Mouse (Mus musculus): ENCODE measurements at regions not wholly inside any gene's neighbourhood (a gene's known extent, or its start where the extent isn't known, plus 50 kb on each side); places are given as distances from the start of the nearest gene placed in this dataset.
A peak's percentile ranks its signal among the peaks of the same experiment; 100 is the strongest.

DNA sequence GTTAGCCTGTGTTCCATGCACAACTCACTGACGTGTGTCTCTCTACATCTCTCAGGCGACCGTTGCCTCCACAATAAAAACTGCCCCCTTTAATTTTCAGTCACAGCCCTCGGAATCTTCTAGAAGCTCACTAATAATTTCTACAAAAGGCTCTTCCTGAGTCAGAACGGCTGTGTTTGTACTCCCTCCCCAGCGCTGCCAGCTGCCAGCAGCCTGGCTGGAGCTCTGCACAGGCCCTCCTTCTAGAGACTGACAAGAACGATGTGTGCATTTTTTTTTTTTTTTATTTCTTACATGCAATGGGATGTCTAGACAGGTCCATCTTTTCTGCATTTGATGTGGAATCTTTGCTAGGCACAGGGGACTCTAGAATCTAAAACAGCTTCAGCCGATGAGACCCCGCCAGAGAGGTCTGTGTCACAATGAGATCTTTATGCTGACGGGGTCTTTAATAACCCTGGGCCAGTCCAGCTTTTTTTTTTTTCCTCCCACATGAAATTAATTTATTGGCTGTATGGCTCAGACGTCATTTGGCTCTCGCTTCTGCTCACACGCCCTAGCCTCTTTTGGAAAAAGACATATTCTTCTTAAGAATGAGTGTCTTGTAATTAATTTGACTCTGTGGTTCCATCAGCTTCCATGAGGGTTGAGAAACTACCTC lies 185.8 kb upstream of the Zfp507 start:
- Histone ChIP-seq H3K27ac (no peak overlapping the region), H3K36me3 (no peaks in the 10 kb centered on the region), H3K27me3 (ENCODE audit: insufficient read depth, poor library complexity, severe bottlenecking) (no peaks in the 10 kb centered on the region), H3K9me3 (no peaks in the 10 kb centered on the region), H3K4me3 (no peak overlapping the region), H3K4me1 (replicated peaks) (0 out of 2 replicates have a peak, but pooled peaks cover under 1% of the 10 kb centered on the region)
- 87% methylated on average over 13 of the region's 13 CpGs for WGBS
- DNase-seq (ENCODE audit: low spot score), result no peak

DNA sequence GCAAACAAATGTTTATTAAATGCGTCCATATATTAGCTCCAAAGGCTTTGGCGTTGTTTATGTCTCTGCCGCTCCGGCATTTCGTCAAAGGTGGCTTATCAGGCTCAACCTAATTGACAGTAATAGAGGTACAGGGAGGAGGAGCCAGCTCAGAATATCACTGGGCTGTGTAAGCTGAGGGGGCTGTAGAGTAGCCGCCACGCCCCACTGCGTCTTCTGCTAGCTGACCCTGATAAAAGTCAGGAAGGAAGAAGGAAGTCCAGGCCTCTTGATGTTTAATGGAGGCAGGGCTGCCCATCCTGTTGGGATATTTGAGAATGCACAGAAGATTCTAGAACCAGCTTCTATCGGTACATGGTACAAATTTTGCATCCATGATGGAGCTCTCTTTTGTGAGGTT lies 175.2 kb upstream of the Zfp507 start:
- DNase-seq (ENCODE audit: low spot score), result no peak
- H3K27me3 ChIP-seq (ENCODE audit: insufficient read depth, poor library complexity, severe bottlenecking), result no peaks in the 10 kb centered on the region
- H3K4me3 ChIP-seq, result no peak overlapping the region
- no peak overlapping the region for H3K27ac ChIP-seq
- 95% methylated on average over 9 of the region's 9 CpGs for WGBS
- no peaks in the 10 kb centered on the region for H3K4me1 ChIP-seq (replicated peaks)
- H3K9me3 ChIP-seq, result no peaks in the 10 kb centered on the region
- no peaks in the 10 kb centered on the region for H3K36me3 ChIP-seq

DNA sequence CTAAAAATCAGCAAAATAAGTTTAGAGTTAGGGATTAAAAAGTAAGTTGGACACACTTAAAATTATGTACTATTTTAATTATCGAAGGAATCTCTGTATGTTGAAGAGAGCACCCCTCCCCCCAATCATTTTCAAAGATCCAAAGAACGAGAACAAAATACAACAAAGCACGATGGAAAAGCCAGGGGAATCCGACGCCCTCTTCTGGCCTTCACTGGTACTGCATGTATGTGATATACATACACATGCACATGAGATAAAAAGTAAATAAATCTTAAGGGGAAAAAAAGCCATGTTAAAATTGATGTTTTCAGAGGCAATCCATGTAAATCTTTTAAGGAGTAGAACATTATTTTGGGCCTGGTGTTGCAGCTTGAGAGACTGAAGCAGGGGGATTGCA lies 155.9 kb upstream of the Zfp507 start:
- Histone ChIP-seq H3K36me3 (no peaks in the 10 kb centered on the region), H3K4me1 (replicated peaks) (peaks cover 12% of the 10 kb centered on the region; the same call in 1 of the 2 replicates), H3K27ac (no peak overlapping the region), H3K9me3 (peaks cover 7% of the 10 kb centered on the region; the same call in 1 of the 2 replicates), H3K4me3 (no peak overlapping the region), H3K27me3 (ENCODE audit: insufficient read depth, poor library complexity, severe bottlenecking) (no peaks in the 10 kb centered on the region)
- no peak for DNase-seq (ENCODE audit: low spot score)
- WGBS, result 24% methylated on average over 5 of the region's 5 CpGs

DNA sequence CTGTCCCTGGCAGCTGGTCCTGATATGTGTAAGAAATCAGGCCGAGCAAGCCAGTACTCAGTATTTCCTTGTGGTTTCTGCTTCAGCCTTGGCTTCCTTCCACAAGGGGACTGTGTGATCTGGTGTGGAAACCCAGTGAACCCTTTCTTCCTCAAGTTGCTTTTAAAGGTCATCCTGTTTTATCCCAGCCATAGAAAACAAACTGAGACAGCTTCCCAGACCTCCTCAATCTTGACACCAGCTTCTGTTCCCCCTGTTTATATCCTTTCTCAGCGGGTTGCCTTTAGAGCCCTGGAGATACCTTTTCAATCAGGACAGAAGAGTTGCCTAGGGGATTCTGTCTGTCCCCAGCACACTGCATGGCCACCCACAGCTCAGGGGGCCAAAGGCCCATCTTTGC lies 155.2 kb upstream of the Zfp507 start:
- Histone ChIP-seq H3K27me3 (ENCODE audit: insufficient read depth, poor library complexity, severe bottlenecking) (no peaks in the 10 kb centered on the region), H3K27ac (no peak overlapping the region), H3K36me3 (no peaks in the 10 kb centered on the region), H3K4me1 (replicated peaks) (peaks cover 12% of the 10 kb centered on the region; the same call in 1 of the 2 replicates), H3K9me3 (peaks cover 10% of the 10 kb centered on the region; the same call in 1 of the 2 replicates), H3K4me3 (no peak overlapping the region)
- DNase-seq (ENCODE audit: low spot score), result peak; percentile 24
- 8% methylated on average over 2 of the region's 2 CpGs for WGBS

DNA sequence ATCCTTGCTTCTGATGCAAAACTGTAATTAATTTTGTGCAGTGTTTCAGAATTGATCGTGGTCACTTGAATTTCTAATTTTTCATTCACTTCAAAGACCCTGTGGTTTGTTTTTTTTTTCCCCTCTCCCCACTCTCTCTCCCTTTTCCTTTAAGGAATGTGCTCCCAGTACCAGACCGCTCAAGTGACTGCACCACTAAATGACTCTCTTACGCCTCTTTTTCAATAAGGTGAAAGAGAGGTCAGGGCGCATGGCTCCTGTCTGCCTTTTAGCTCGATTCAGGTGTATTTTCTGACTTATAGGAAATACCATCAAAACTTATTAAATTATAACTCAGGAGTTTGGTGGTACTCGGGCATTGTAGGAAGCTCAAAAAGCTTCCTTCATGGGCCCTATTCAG lies 146.0 kb upstream of the Zfp507 start:
- Histone ChIP-seq H3K4me3 (peak overlapping the region; percentile 39), H3K27ac (0 out of 2 replicates have a peak overlapping the region, but pooled peaks have one; percentile 64), H3K36me3 (no peaks in the 10 kb centered on the region), H3K9me3 (peaks cover 3% of the 10 kb centered on the region; the same call in 1 of the 2 replicates), H3K4me1 (replicated peaks) (peaks cover 12% of the 10 kb centered on the region), H3K27me3 (ENCODE audit: insufficient read depth, poor library complexity, severe bottlenecking) (0 out of 2 replicates have a peak, but pooled peaks cover 4% of the 10 kb centered on the region)
- 19% methylated on average over 6 of the region's 6 CpGs for WGBS
- DNase-seq (ENCODE audit: low spot score), result no peak

DNA sequence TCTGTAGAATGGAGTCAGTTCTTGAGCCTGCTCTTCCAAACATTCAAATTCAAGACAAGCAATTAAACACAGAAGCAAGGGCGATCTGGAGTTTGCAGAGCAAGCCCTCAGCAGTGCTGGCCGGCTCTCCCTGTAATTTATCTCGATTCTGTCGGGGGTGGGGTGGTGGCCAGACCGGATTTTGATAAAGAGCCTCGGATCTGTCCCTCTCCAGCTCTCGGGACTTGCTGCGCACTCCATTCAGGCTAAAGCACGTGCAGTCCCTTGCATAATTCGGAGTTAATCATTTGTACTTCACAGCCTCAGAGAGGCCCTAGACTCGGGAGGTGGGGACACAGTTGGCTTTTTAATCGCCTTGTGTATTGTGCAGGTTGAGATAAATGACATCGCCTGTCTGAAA lies 145.6 kb upstream of the Zfp507 start:
- peak; percentile 36 for DNase-seq (ENCODE audit: low spot score)
- H3K27ac ChIP-seq, result 0 out of 2 replicates have a peak overlapping the region, but pooled peaks have one; percentile 64
- H3K27me3 ChIP-seq (ENCODE audit: insufficient read depth, poor library complexity, severe bottlenecking), result 0 out of 2 replicates have a peak, but pooled peaks cover 4% of the 10 kb centered on the region
- peaks cover 12% of the 10 kb centered on the region for H3K4me1 ChIP-seq (replicated peaks)
- H3K9me3 ChIP-seq, result no peaks in the 10 kb centered on the region
- H3K36me3 ChIP-seq, result no peaks in the 10 kb centered on the region
- 4% methylated on average over 13 of the region's 13 CpGs for WGBS
- peak overlapping the region; percentile 39 for H3K4me3 ChIP-seq

DNA sequence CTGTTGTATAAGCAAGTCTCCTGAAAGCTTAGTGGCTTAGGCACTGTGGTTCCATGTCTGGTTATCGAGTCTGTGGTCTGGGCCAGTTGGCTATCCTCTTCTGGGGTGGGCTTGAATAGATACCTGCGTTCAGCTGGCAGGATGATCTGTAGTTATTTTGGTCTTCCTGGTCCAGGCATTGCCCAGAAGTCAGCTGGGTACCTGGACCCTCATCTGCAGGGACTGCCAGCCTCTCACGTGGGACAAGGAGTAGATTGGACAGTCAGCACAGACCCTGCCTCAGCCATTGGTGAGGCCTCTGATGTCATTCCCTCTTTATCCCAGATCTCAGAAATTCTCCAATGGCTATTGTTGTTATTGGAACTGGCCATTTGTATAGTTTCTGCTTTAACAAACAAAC lies 138.3 kb upstream of the Zfp507 start:
- no peak overlapping the region for H3K27ac ChIP-seq
- H3K36me3 ChIP-seq, result no peaks in the 10 kb centered on the region
- H3K27me3 ChIP-seq (ENCODE audit: insufficient read depth, poor library complexity, severe bottlenecking), result no peaks in the 10 kb centered on the region
- H3K4me1 ChIP-seq (replicated peaks), result 0 out of 2 replicates have a peak, but pooled peaks cover 3% of the 10 kb centered on the region
- WGBS, result 91% methylated on average over 3 of the region's 3 CpGs
- no peak overlapping the region for H3K4me3 ChIP-seq
- no peaks in the 10 kb centered on the region for H3K9me3 ChIP-seq
- DNase-seq (ENCODE audit: low spot score), result no peak

DNA sequence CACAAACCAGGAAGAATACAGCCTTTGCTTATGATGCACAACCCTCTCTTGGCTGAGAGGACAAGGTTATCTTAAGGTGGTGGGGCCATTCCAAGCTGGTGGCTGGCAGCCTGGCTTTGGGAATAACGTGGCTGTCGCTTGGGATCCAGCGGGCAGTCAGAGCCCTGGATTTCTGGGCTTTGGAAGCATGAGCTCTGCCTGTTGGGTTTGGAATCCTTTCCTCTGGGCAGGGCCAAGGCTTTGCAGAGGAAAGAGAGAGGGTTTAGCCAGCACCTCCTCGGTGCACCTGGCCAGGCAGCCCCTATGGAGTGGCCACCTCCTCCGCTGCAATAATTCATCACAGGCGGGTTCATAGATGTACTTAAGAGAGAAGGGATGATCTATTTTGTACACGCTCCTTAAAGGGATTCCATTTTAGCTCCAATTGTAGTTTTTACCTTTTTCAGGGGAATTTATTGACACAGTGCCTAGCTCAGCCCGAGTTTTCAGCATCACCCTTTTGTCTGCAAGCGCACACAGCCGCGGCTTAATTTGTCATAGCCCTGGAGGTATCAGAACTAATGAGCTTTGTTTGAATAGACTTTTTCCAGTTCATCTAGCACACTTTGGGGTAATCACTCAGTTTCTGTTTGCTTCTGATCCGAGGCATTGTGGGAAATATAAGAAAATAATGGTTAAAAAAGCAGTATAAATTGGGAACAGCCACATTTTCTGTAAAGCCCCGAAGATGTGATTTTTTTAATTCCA lies 135.5 kb upstream of the Zfp507 start:
- no peak overlapping the region for H3K27ac ChIP-seq
- 0 out of 2 replicates have a peak, but pooled peaks cover 3% of the 10 kb centered on the region for H3K4me1 ChIP-seq (replicated peaks)
- WGBS, result 63% methylated on average over 13 of the region's 13 CpGs
- H3K27me3 ChIP-seq (ENCODE audit: insufficient read depth, poor library complexity, severe bottlenecking), result no peaks in the 10 kb centered on the region
- DNase-seq (ENCODE audit: low spot score), result no peak
- no peaks in the 10 kb centered on the region for H3K36me3 ChIP-seq
- no peaks in the 10 kb centered on the region for H3K9me3 ChIP-seq
- no peak overlapping the region for H3K4me3 ChIP-seq

DNA sequence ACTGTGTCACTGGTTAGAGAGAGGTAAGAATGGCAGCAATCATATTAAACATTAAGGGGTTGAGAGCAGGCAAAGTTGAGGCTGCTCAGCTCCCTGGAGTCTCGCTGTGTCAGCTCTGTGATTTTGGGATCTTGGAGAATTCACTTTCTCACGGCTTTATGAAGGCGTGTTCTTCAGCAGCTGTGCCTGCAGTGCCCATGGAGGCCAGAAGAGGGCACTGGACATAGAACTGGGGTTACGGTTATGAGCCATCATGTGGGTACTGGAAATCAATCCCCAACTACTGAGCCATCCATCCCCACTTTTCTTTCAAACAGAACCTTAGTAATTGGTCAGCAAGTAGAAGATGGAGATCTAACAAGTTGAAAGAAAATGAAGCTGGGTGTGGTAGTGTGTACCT lies 123.9 kb upstream of the Zfp507 start:
- Histone ChIP-seq H3K27ac (no peak overlapping the region), H3K27me3 (ENCODE audit: insufficient read depth, poor library complexity, severe bottlenecking) (peaks cover 20% of the 10 kb centered on the region), H3K9me3 (peaks cover 7% of the 10 kb centered on the region), H3K36me3 (no peaks in the 10 kb centered on the region), H3K4me3 (no peak overlapping the region), H3K4me1 (replicated peaks) (peaks cover 10% of the 10 kb centered on the region)
- 92% methylated on average over 4 of the region's 4 CpGs for WGBS
- DNase-seq (ENCODE audit: low spot score), result no peak

DNA sequence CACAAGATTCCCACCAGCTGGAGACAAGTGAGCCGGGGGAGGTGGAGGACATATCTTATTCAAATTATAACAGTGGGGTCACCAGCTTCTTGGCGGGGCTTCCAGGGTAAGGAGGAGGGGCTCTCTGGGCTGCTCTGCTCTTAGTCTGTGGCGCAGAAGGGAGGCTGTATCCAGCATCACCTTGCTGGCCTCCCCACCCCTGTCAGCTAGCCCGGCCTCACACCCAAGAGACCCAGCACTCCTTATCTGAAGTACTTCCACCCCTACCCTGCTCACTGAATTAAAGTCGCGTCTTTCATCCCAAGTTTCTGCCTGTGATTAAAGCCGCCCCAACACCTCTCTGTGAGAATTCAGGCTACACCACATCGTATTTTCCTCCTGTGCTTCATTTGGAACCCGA lies 119.8 kb upstream of the Zfp507 start:
- Histone ChIP-seq H3K27ac (no peak overlapping the region), H3K4me3 (peak overlapping the region; percentile 26; the same call in 1 of the 2 replicates), H3K27me3 (ENCODE audit: insufficient read depth, poor library complexity, severe bottlenecking) (peaks cover 35% of the 10 kb centered on the region), H3K9me3 (peaks cover 4% of the 10 kb centered on the region; the same call in 1 of the 2 replicates), H3K36me3 (no peaks in the 10 kb centered on the region), H3K4me1 (replicated peaks) (peaks cover 21% of the 10 kb centered on the region)
- WGBS, result 24% methylated on average over 9 of the region's 9 CpGs
- DNase-seq (ENCODE audit: low spot score), result no peak

DNA sequence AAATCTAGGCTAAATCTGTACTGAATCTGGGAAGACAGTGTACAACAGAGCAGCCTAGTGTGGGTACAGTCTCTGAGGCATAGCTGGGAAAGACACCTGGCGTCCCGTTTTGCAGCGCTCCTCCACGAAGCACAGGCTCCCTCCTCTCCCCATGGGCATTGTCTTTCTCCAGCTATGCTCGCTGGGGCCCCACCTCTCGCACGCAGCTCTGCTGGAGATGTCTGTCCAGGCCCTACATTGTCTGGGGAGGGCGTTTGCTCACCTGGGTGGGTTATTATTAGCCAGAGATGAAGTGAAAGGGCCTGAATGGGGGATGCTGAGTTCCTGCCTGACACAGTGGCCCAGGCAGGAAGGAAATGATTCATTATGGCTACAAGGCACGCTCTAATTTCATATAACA lies 118.1 kb upstream of the Zfp507 start:
- WGBS, result 37% methylated on average over 9 of the region's 9 CpGs
- H3K27ac ChIP-seq, result no peak overlapping the region
- no peaks in the 10 kb centered on the region for H3K36me3 ChIP-seq
- H3K4me3 ChIP-seq, result no peak overlapping the region
- peaks cover 35% of the 10 kb centered on the region for H3K27me3 ChIP-seq (ENCODE audit: insufficient read depth, poor library complexity, severe bottlenecking)
- H3K9me3 ChIP-seq, result peaks cover 4% of the 10 kb centered on the region; the same call in 1 of the 2 replicates
- H3K4me1 ChIP-seq (replicated peaks), result peaks cover 21% of the 10 kb centered on the region
- DNase-seq (ENCODE audit: low spot score), result no peak

DNA sequence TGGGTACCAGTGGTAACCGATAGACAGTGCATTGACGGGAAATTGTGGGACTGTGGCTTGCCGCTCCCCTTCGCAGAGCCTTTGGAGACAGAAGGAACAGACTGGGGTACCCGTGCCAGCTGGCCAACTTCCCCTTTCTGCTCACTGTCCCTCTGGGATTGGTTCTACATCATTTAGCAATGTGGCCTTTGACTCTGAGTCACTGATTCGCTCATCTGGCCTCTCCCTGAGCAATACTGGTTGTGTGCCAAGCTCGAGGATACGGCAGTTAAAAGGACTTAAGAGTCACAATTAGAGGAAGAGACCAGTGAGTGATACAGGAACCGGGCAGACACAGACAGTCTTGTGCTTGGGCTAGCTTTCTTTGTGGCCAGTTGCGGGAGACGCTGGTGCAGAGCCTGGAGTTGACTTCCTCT lies 117.4 kb upstream of the Zfp507 start:
- 86% methylated on average over 11 of the region's 11 CpGs for WGBS
- Histone ChIP-seq H3K27me3 (ENCODE audit: insufficient read depth, poor library complexity, severe bottlenecking) (peaks cover 35% of the 10 kb centered on the region), H3K4me1 (replicated peaks) (peaks cover 21% of the 10 kb centered on the region), H3K27ac (no peak overlapping the region), H3K9me3 (peaks cover 3% of the 10 kb centered on the region; the same call in 1 of the 2 replicates), H3K36me3 (no peaks in the 10 kb centered on the region), H3K4me3 (no peak overlapping the region)
- DNase-seq (ENCODE audit: low spot score), result no peak

DNA sequence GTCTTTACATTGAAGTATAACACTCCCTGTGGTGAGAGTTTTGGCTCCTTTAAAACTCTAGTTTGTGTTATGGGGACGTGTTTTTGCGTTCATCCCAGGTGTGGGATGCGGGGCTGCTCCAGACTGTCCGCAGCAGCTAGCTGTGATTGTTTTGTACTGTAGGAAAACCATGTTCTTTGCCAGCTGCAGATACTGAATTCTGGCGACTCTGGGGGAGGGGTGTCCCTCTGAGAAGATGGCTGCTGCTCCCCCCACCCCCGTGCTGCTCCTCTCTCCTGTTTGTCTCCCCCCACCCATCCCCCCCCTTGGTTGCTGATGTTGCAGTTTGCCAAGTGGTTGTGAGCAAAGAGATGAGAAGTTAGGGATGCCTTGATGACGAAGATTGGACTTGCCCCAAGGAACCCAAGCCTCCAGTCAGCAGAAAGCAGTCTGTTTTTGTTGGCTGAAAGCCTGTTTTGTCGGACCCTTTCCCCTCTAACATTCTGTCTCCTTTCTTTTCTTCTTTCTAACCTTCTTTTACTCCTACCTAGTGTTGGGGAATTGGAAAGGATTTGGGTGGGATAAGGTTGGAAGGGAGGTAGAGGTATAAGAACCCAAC lies 107.4 kb upstream of the Zfp507 start:
- WGBS, result 78% methylated on average over 8 of the region's 8 CpGs
- Histone ChIP-seq H3K27ac (no peak overlapping the region), H3K9me3 (0 out of 2 replicates have a peak, but pooled peaks cover 5% of the 10 kb centered on the region), H3K4me3 (no peak overlapping the region), H3K36me3 (no peaks in the 10 kb centered on the region), H3K4me1 (replicated peaks) (no peaks in the 10 kb centered on the region; the same call in 1 of the 2 replicates), H3K27me3 (ENCODE audit: insufficient read depth, poor library complexity, severe bottlenecking) (no peaks in the 10 kb centered on the region)
- no peak for DNase-seq (ENCODE audit: low spot score)

All from hindbrain, embryonic 10.5 days (tissue).